Mouse (Mus musculus) limb, embryonic 11.5 days (tissue): ENCODE measurements around the gene Dixdc1. TPM values are rescaled to one million over a fixed set of nuclear protein-coding genes. Genes with fewer than 3 reads are reported as not detected.

Source experiments
- ATAC-seq: fragments of 200-750 bp; cut with Nextera tagmentation; 2 replicates; pipeline ENCODE4 v1.8.0; 2017; ENCODE audit warnings: low read depth; ENCODE audit not compliant: insufficient number of reproducible peaks, low FRiP score, low TSS enrichment
- DNase-seq: peaks from one replicate; pipeline ENCODE4 v3.0.0-alpha.2; 2015; ENCODE audit warnings: low spot score
- H3K27ac ChIP-seq: fragments of 300-500 bp; sonication (generic); replicated peaks from 2 replicates; pipeline ENCODE4 v1.5.1; 2014; ENCODE audit warnings: low read depth, mild to moderate bottlenecking, low read length
- H3K27me3 ChIP-seq: fragments of 300-500 bp; sonication (generic); 2 replicates; pipeline ENCODE4 v1.6.1; 2014; ENCODE audit warnings: mild to moderate bottlenecking, low read length, mixed read lengths; ENCODE audit not compliant: control insufficient read depth, insufficient read depth
- H3K36me3 ChIP-seq: fragments of 300-500 bp; sonication (generic); 2 replicates; pipeline ENCODE4 v1.6.1; 2014; ENCODE audit warnings: mild to moderate bottlenecking, low read length, moderate library complexity, mixed read lengths; ENCODE audit not compliant: control insufficient read depth, insufficient read depth
- H3K4me1 ChIP-seq: fragments of 300-500 bp; sonication (generic); 2 replicates; pipeline ENCODE4 v1.6.1; 2014; ENCODE audit warnings: low read length, mixed read lengths; ENCODE audit not compliant: control insufficient read depth, insufficient read depth
- H3K4me2 ChIP-seq: fragments of 300-500 bp; sonication (generic); 2 replicates; pipeline ENCODE4 v1.6.1; 2014; ENCODE audit warnings: low read depth, mild to moderate bottlenecking, moderate library complexity; ENCODE audit not compliant: severe bottlenecking
- H3K4me3 ChIP-seq: fragments of 300-500 bp; sonication (generic); 2 replicates; pipeline ENCODE4 v1.5.1; 2014; ENCODE audit warnings: low read depth, low read length
- H3K9ac ChIP-seq: fragments of 300-500 bp; sonication (generic); 2 replicates; pipeline ENCODE4 v1.6.1; 2014; ENCODE audit warnings: mild to moderate bottlenecking, low read length
- H3K9me3 ChIP-seq: fragments of 300-500 bp; sonication (generic); 2 replicates; pipeline ENCODE4 v1.6.1; 2016; ENCODE audit warnings: low read length; ENCODE audit not compliant: control insufficient read depth
- WGBS: fragments of 180-500 bp; shearing (Covaris S2); extraction: QIAGEN DNeasy Blood & Tissue Kit; methylation state at CpG from one replicate; pipeline ENCODE4 v1.1.7; 2014; 5-methylcytosine and 5-hydroxymethylcytosine counted together
- polyA plus RNA-seq: library from polyadenylated mRNA; unstranded; fragments of >200 nt; fragmentation: Nextera tagmentation; extraction: Ambion mirVana; gene quantifications from 2 replicates; pipeline ENCODE4 v1.2.1, GENCODE M21; 2014

Dixdc1 gene
- polyA plus RNA-seq, 1 experiment from 2014 or later: 27.6 TPM

GRCm38 (mm10) chr9:50660431-50660830 lies 78.9 kb downstream of the Dixdc1 start:
- ATAC-seq (no peak), DNase-seq (peak; percentile 40)
- no peaks in the 10 kb centered on the region for H3K36me3 ChIP-seq
- H3K9ac ChIP-seq: 0 out of 2 replicates have a peak overlapping the region, but pooled peaks have one; percentile 22
- H3K4me1 ChIP-seq: peaks cover 9% of the 10 kb centered on the region; the same call in 1 of the 2 replicates
- H3K4me2 ChIP-seq: peak overlapping the region; percentile 41
- no peak overlapping the region for H3K27ac ChIP-seq
- WGBS: 18% methylated on average over 12 of the region's 12 CpGs
- peak overlapping the region; percentile 57 for H3K4me3 ChIP-seq
- no peaks in the 10 kb centered on the region for H3K27me3 ChIP-seq
- H3K9me3 ChIP-seq: no peaks in the 10 kb centered on the region

GRCm38 (mm10) chr9:50659392-50660217 lies 79.7 kb downstream of the Dixdc1 start, which contains the start of gene Dlat:
Gene Dlat, minus strand, starts transcription at chr9:50659780.
- ATAC-seq: peak; percentile 92
- peak within 1 kb of the TSS; percentile 41 for H3K4me2 ChIP-seq
- peak within 1 kb of the TSS; percentile 55 for H3K9ac ChIP-seq
- peak within 1 kb of the TSS; percentile 57 for H3K4me3 ChIP-seq
- WGBS: under 1% methylated on average over 63 of the region's 63 CpGs
- H3K27ac ChIP-seq: peak within 1 kb of the TSS; percentile 81
- no peaks in the 10 kb centered on the region for H3K36me3 ChIP-seq
- peaks cover 9% of the 10 kb centered on the region; the same call in 1 of the 2 replicates for H3K4me1 ChIP-seq
- H3K9me3 ChIP-seq: no peaks in the 10 kb centered on the region
- H3K27me3 ChIP-seq: no peaks in the 10 kb centered on the region
- DNase-seq: peak; percentile 89

- Histone ChIP-seq H3K9me3 (no peaks in the 10 kb centered on the region), H3K4me3 (peak overlapping the region; percentile 57), H3K4me1 (peaks cover 9% of the 10 kb centered on the region; the same call in 1 of the 2 replicates), H3K27ac (no peak overlapping the region), H3K27me3 (no peaks in the 10 kb centered on the region), H3K4me2 (peak overlapping the region; percentile 41), H3K9ac (peak overlapping the region; percentile 55), H3K36me3 (no peaks in the 10 kb centered on the region)
- ATAC-seq (peak; percentile 77), DNase-seq (no peak)
- WGBS: 0% methylated on average over 28 of the region's 28 CpGs
Observed at GRCm38 (mm10) chr9:50658941-50659388, 80.4 kb downstream of the Dixdc1 start.

- no peak for DNase-seq
- no peak for ATAC-seq
- Histone ChIP-seq H3K9ac (no peak overlapping the region), H3K4me3 (peak overlapping the region; percentile 57), H3K27me3 (no peaks in the 10 kb centered on the region), H3K36me3 (peaks cover under 1% of the 10 kb centered on the region; the same call in 1 of the 2 replicates), H3K4me1 (peaks cover 9% of the 10 kb centered on the region; the same call in 1 of the 2 replicates), H3K27ac (no peak overlapping the region), H3K9me3 (no peaks in the 10 kb centered on the region), H3K4me2 (peak overlapping the region; percentile 41)
- 31% methylated on average over 5 of the region's 5 CpGs for WGBS
Observed at GRCm38 (mm10) chr9:50658391-50658790, 80.9 kb downstream of the Dixdc1 start.

- H3K9ac ChIP-seq: no peak overlapping the region
- H3K4me3 ChIP-seq: no peak overlapping the region
- H3K4me1 ChIP-seq: no peaks in the 10 kb centered on the region
- DNase-seq (no peak), ATAC-seq (no peak)
- no peaks in the 10 kb centered on the region for H3K9me3 ChIP-seq
- WGBS: 94% methylated on average over 10 of the region's 10 CpGs
- H3K27ac ChIP-seq: no peak overlapping the region
- H3K27me3 ChIP-seq: no peaks in the 10 kb centered on the region
- peaks cover 13% of the 10 kb centered on the region for H3K36me3 ChIP-seq
- no peak overlapping the region for H3K4me2 ChIP-seq
Observed at GRCm38 (mm10) chr9:50650503-50650902, 88.8 kb downstream of the Dixdc1 start.

- Histone ChIP-seq H3K4me3 (no peak overlapping the region), H3K9me3 (no peaks in the 10 kb centered on the region), H3K27me3 (no peaks in the 10 kb centered on the region), H3K4me2 (no peak overlapping the region), H3K4me1 (no peaks in the 10 kb centered on the region), H3K9ac (no peak overlapping the region), H3K27ac (no peak overlapping the region), H3K36me3 (peaks cover 13% of the 10 kb centered on the region)
- WGBS: 82% methylated on average over 10 of the region's 10 CpGs
- ATAC-seq (no peak), DNase-seq (no peak)
Observed at GRCm38 (mm10) chr9:50646826-50647370, 92.4 kb downstream of the Dixdc1 start.

- Histone ChIP-seq H3K4me2 (no peak overlapping the region), H3K27me3 (no peaks in the 10 kb centered on the region), H3K9me3 (no peaks in the 10 kb centered on the region), H3K9ac (no peak overlapping the region), H3K4me3 (no peak overlapping the region), H3K27ac (no peak overlapping the region), H3K4me1 (no peaks in the 10 kb centered on the region), H3K36me3 (peaks cover 3% of the 10 kb centered on the region; the same call in 1 of the 2 replicates)
- WGBS: 94% methylated on average over 11 of the region's 11 CpGs
- ATAC-seq (no peak), DNase-seq (no peak)
Observed at GRCm38 (mm10) chr9:50634270-50634669, 105.0 kb downstream of the Dixdc1 start.

- WGBS: 52% methylated on average over 2 of the region's 2 CpGs
- no peak overlapping the region for H3K4me2 ChIP-seq
- H3K4me1 ChIP-seq: no peaks in the 10 kb centered on the region
- no peak overlapping the region for H3K4me3 ChIP-seq
- H3K9ac ChIP-seq: no peak overlapping the region
- H3K36me3 ChIP-seq: peaks cover 3% of the 10 kb centered on the region; the same call in 1 of the 2 replicates
- DNase-seq: no peak
- no peaks in the 10 kb centered on the region for H3K9me3 ChIP-seq
- no peak for ATAC-seq
- no peaks in the 10 kb centered on the region for H3K27me3 ChIP-seq
- no peak overlapping the region for H3K27ac ChIP-seq
Observed at GRCm38 (mm10) chr9:50633059-50633458, 106.3 kb downstream of the Dixdc1 start.
